Mouse (Mus musculus) hindbrain, postnatal 0 days (tissue): ENCODE results near the gene Slf2. TPM values are rescaled to one million over a fixed set of nuclear protein-coding genes. Genes with fewer than 3 reads are reported as not detected.

Source experiments
- ATAC-seq: fragments of 200-750 bp; cut with Nextera tagmentation; 2 replicates; pipeline ENCODE4 v1.8.0; 2017; ENCODE audit warnings: mild to moderate bottlenecking, moderate TSS enrichment, moderate library complexity
- DNase-seq: peaks from one replicate; pipeline ENCODE4 v3.0.0-alpha.2; 2015; ENCODE audit warnings: low spot score
- H3K27ac ChIP-seq: fragments of 300-500 bp; sonication (generic); 2 replicates; pipeline ENCODE4 v1.5.1; 2014; ENCODE audit warnings: mild to moderate bottlenecking
- H3K27me3 ChIP-seq: fragments of 300-500 bp; sonication (generic); 2 replicates; pipeline ENCODE4 v1.6.1; 2014; ENCODE audit warnings: low read length, mixed read lengths; ENCODE audit not compliant: insufficient read depth
- H3K36me3 ChIP-seq: fragments of 300-500 bp; sonication (generic); 2 replicates; pipeline ENCODE4 v1.6.1; 2014; ENCODE audit warnings: low read length, mixed read lengths; ENCODE audit not compliant: insufficient read depth
- H3K4me1 ChIP-seq: fragments of 300-500 bp; sonication (generic); 2 replicates; pipeline ENCODE4 v1.6.1; 2014; ENCODE audit warnings: antibody characterized with exemption, low read length, mixed read lengths; ENCODE audit not compliant: insufficient read depth
- H3K4me2 ChIP-seq: fragments of 300-500 bp; sonication (generic); 2 replicates; pipeline ENCODE4 v1.6.1; 2014; ENCODE audit warnings: low read depth, mild to moderate bottlenecking, low read length, moderate library complexity, mixed read lengths
- H3K4me3 ChIP-seq: fragments of 300-500 bp; sonication (generic); 2 replicates; pipeline ENCODE4 v1.5.1; 2014; ENCODE audit warnings: low read length
- H3K9ac ChIP-seq: fragments of 300-500 bp; sonication (generic); replicated peaks from 2 replicates; pipeline ENCODE4 v1.6.1; 2014; ENCODE audit warnings: mild to moderate bottlenecking, low read length, moderate library complexity, mixed read lengths
- H3K9me3 ChIP-seq: fragments of 300-500 bp; sonication (generic); 2 replicates; pipeline ENCODE4 v1.6.1; 2016; ENCODE audit warnings: low read length, mixed read lengths
- CTCF ChIP-seq: IDR thresholded peaks from 2 replicates; pipeline ENCODE4 v1.5.1; 2016; ENCODE audit warnings: antibody characterized with exemption, control low read depth, low read depth
- WGBS: fragments of 180-500 bp; shearing (Covaris S2); extraction: QIAGEN DNeasy Blood & Tissue Kit; methylation state at CpG from one replicate; pipeline ENCODE4 v1.1.7; 2014; 5-methylcytosine and 5-hydroxymethylcytosine counted together
- polyA plus RNA-seq: library from polyadenylated mRNA; unstranded; fragments of >200 nt; fragmentation: Nextera tagmentation; extraction: Ambion mirVana; gene quantifications from 2 replicates; pipeline ENCODE4 v1.2.1, GENCODE M21; 2015
- total RNA-seq: library from RNA; depleted of rRNA; stranded (reverse); fragments of >200 nt; gene quantifications from 2 replicates; pipeline ENCODE4 v1.2.3, GENCODE M21; 2014

Slf2 gene
- total and polyA plus RNA-seq, 2 experiments from 2014 or later, result 18.3 to 25.0 TPM

GRCm38 (mm10) chr19:44899947-44900773 lies 30.8 kb upstream of the Slf2 start:
- 15% methylated on average over 22 of the region's 22 CpGs for WGBS
- Histone ChIP-seq H3K4me1 (peaks cover 11% of the 10 kb centered on the region; the same call in 1 of the 2 replicates), H3K9ac (0 out of 2 replicates have a peak overlapping the region, but pooled peaks have one; percentile 13), H3K27me3 (no peaks in the 10 kb centered on the region), H3K9me3 (no peaks in the 10 kb centered on the region), H3K4me2 (peak overlapping the region; percentile 25; the same call in 1 of the 2 replicates), H3K4me3 (no peak overlapping the region), H3K27ac (peak overlapping the region; percentile 22; the same call in 1 of the 2 replicates), H3K36me3 (no peaks in the 10 kb centered on the region)
- TF ChIP-seq CTCF, result no peak
- DNase-seq (peak; percentile 55), ATAC-seq (peak; percentile 57)

- H3K27ac ChIP-seq, result no peak overlapping the region
- no peaks in the 10 kb centered on the region for H3K36me3 ChIP-seq
- H3K4me1 ChIP-seq, result peaks cover 11% of the 10 kb centered on the region; the same call in 1 of the 2 replicates
- H3K4me2 ChIP-seq, result no peak overlapping the region
- H3K4me3 ChIP-seq, result no peak overlapping the region
- ATAC-seq (no peak), DNase-seq (no peak)
- H3K9me3 ChIP-seq, result no peaks in the 10 kb centered on the region
- no peak overlapping the region for H3K9ac ChIP-seq
- H3K27me3 ChIP-seq, result no peaks in the 10 kb centered on the region
- WGBS, result 51% methylated on average over 3 of the region's 3 CpGs
- TF ChIP-seq CTCF, result no peak
Measured at GRCm38 (mm10) chr19:44901047-44901446, 29.9 kb upstream of the Slf2 start.

- Histone ChIP-seq H3K27ac (no peak overlapping the region), H3K4me2 (no peak overlapping the region), H3K9ac (no peak overlapping the region), H3K27me3 (no peaks in the 10 kb centered on the region), H3K4me3 (no peak overlapping the region), H3K36me3 (no peaks in the 10 kb centered on the region), H3K4me1 (peaks cover 11% of the 10 kb centered on the region; the same call in 1 of the 2 replicates), H3K9me3 (no peaks in the 10 kb centered on the region)
- WGBS, result 72% methylated on average over 4 of the region's 4 CpGs
- DNase-seq (no peak), ATAC-seq (no peak)
- no peak for TF ChIP-seq CTCF
Measured at GRCm38 (mm10) chr19:44902324-44902723, 28.6 kb upstream of the Slf2 start.

- H3K4me2 ChIP-seq, result no peak overlapping the region
- H3K9me3 ChIP-seq, result no peaks in the 10 kb centered on the region
- H3K36me3 ChIP-seq, result no peaks in the 10 kb centered on the region
- DNase-seq (no peak), ATAC-seq (no peak)
- H3K4me3 ChIP-seq, result no peak overlapping the region
- H3K4me1 ChIP-seq, result peaks cover 20% of the 10 kb centered on the region
- no peak overlapping the region for H3K27ac ChIP-seq
- no peaks in the 10 kb centered on the region for H3K27me3 ChIP-seq
- no peak overlapping the region for H3K9ac ChIP-seq
- no peak for TF ChIP-seq CTCF
- WGBS, result 68% methylated on average over 6 of the region's 6 CpGs
Measured at GRCm38 (mm10) chr19:44903343-44904000, 27.5 kb upstream of the Slf2 start.

GRCm38 (mm10) chr19:44904141-44904720 lies 26.7 kb upstream of the Slf2 start:
- Histone ChIP-seq H3K4me2 (no peak overlapping the region), H3K4me1 (peaks cover 20% of the 10 kb centered on the region), H3K9me3 (no peaks in the 10 kb centered on the region), H3K27ac (no peak overlapping the region), H3K36me3 (no peaks in the 10 kb centered on the region), H3K27me3 (no peaks in the 10 kb centered on the region), H3K4me3 (no peak overlapping the region), H3K9ac (no peak overlapping the region)
- ATAC-seq, result no peak
- no peak for DNase-seq
- no peak for TF ChIP-seq CTCF
- 50% methylated on average over 6 of the region's 6 CpGs for WGBS

GRCm38 (mm10) chr19:44905316-44905715 lies 25.6 kb upstream of the Slf2 start:
- Histone ChIP-seq H3K36me3 (no peaks in the 10 kb centered on the region), H3K4me2 (no peak overlapping the region), H3K4me1 (peaks cover 13% of the 10 kb centered on the region), H3K27ac (no peak overlapping the region), H3K27me3 (no peaks in the 10 kb centered on the region), H3K9ac (no peak overlapping the region), H3K4me3 (no peak overlapping the region), H3K9me3 (no peaks in the 10 kb centered on the region)
- no peak for TF ChIP-seq CTCF
- ATAC-seq, result no peak
- DNase-seq, result no peak
- 28% methylated on average over 4 of the region's 4 CpGs for WGBS
